Mouse (Mus musculus) liver, embryonic 14.5 days (tissue): ENCODE data around the gene Macf1.

Source experiments
- CTCF ChIP-seq: IDR thresholded peaks from 2 replicates; pipeline ENCODE4 v1.5.1; 2016; ENCODE audit warnings: antibody characterized with exemption, low read depth, control low read depth
- EP300 ChIP-seq: IDR thresholded peaks from 2 replicates; pipeline ENCODE4 v1.6.1; 2016; ENCODE audit warnings: antibody characterized with exemption, low read depth

DNA sequence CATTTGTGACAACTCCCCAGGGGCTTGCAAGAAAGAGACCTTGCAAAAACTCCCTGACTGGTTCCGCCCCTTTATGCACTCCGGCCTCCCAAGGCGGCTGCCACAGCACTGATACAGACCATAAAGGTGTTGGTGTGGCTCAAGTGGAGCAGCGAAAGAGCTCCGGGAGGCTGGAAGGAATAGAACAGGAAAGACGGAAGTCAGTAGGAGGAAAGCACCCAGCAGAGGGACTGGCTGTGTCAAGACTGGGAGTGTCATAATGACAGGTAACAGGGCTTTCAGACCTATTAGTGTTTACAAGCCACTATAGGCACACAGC is 340.7 kb downstream of the Macf1 start:
- TF ChIP-seq EP300 (no peak), CTCF (no peak)
